Mouse (Mus musculus) olfactory bulb, adult 2 months (tissue): Measurements from ENCODE around the gene Tcta.

Source experiments
- CTCF ChIP-seq: fragments of 200-500 bp; IDR thresholded peaks from 2 replicates; pipeline ENCODE4 v1.5.1; 2012; ENCODE audit warnings: low read depth, mild to moderate bottlenecking, low read length, moderate library complexity; ENCODE audit not compliant: insufficient read depth
- POLR2A ChIP-seq: fragments of 200-500 bp; IDR thresholded peaks from 2 replicates; pipeline ENCODE4 v1.6.1; 2012; ENCODE audit warnings: mild to moderate bottlenecking, low read depth, low read length, moderate library complexity; ENCODE audit not compliant: insufficient read depth

DNA sequence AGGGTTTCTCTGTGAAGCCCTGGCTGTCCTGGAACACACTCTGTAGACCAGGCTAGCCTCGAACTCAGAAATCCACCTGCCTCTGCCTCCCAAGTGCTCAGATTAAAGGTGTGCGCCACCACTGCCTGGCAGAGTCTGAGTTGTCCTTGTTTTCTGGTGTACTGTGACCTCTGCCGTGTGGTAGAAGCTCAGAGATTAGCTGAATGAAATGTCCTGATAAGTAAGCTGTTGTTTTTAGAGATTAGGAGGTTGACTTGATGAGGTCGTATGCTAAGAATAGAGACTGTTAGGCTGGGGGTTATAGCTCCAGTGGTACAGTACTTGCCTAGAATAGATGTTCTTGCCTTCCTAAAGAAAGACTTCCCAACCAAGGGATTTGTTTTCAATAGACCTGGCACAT lies 1.2 kb downstream of the Tcta start:
- TF ChIP-seq CTCF (no peak), POLR2A (no peak)
